Mouse (Mus musculus): ENCODE data around the gene Ndufa3.

GRCm38 (mm10) chr7:3574216-3574615, 43.0 kb upstream of the Ndufa3 start:
- TF ChIP-seq CTCF (IDR thresholded peaks at IDR 0.05; ENCODE audit: control insufficient read depth, insufficient read depth, low read length) = peak; percentile 38
- TF ChIP-seq POLR2A (IDR thresholded peaks at IDR 0.05; ENCODE audit: borderline replicate concordance, control insufficient read depth, low read depth, low read length) = no peak
